Mouse (Mus musculus) CH12.LX (cell line): ENCODE data around the gene Tcp1. TPM values are rescaled to one million over a fixed set of nuclear protein-coding genes. Genes with fewer than 3 reads are reported as not detected.

Source experiments
- DNase-seq: peaks from one replicate; pipeline ENCODE4 v3.0.0-alpha.2; 2013; ENCODE audit errors: extremely low read depth
- H3K27ac ChIP-seq: 2 replicates; pipeline ENCODE4 v1.5.1; 2012; ENCODE audit warnings: low read depth, mild to moderate bottlenecking, control low read depth, moderate library complexity; ENCODE audit not compliant: insufficient read depth
- H3K27me3 ChIP-seq: replicated peaks from 2 replicates; pipeline ENCODE3; 2012; ENCODE audit warnings: inconsistent platforms
- H3K36me3 ChIP-seq, 2 experiments: replicated peaks in 1 of 2; 2 replicates each; pipeline versions ENCODE3 to v1.6.1; 2012; ENCODE audit warnings: inconsistent platforms in 1 of 2, low read length in 1 of 2, mild to moderate bottlenecking in 1 of 2, mixed read lengths in 1 of 2, moderate library complexity in 1 of 2; ENCODE audit not compliant: control insufficient read depth in 1 of 2, insufficient read depth in 1 of 2
- H3K4me1 ChIP-seq, 2 experiments: 2 replicates each; pipeline ENCODE4 v1.6.1; 2012; ENCODE audit warnings: inconsistent platforms in 1 of 2, moderate library complexity in 1 of 2; ENCODE audit not compliant: insufficient read depth in 2 of 2, control insufficient read depth in 1 of 2
- H3K4me2 ChIP-seq: 2 replicates; pipeline ENCODE4 v1.6.1; 2012; ENCODE audit warnings: low read depth, mild to moderate bottlenecking, control low read depth; ENCODE audit not compliant: poor library complexity, insufficient read depth, severe bottlenecking
- H3K4me3 ChIP-seq, 3 experiments: fragments of 150-350 bp in 1 of 3; sonication (generic) in 1 of 3; replicated peaks in 1 of 3; 2 replicates each; pipeline versions ENCODE3 to v1.5.1; 2011 to 2012; ENCODE audit warnings: low read depth in 2 of 3, low read length in 2 of 3, mild to moderate bottlenecking in 2 of 3, moderate library complexity in 2 of 3, control low read depth in 1 of 3, improper control_type of control experiment in 1 of 3, inconsistent platforms in 1 of 3, mixed read lengths in 1 of 3; ENCODE audit not compliant: poor library complexity in 1 of 3
- H3K79me2 ChIP-seq: replicated peaks from 2 replicates; pipeline ENCODE4 v1.6.1; 2012; ENCODE audit warnings: mild to moderate bottlenecking, moderate library complexity; ENCODE audit not compliant: control insufficient read depth, poor library complexity, insufficient read depth, severe bottlenecking; ENCODE audit errors: extremely low read depth
- H3K9ac ChIP-seq: 2 replicates; pipeline ENCODE4 v1.6.1; 2012; ENCODE audit warnings: low read depth, mild to moderate bottlenecking, control low read depth, moderate library complexity; ENCODE audit not compliant: insufficient read depth
- H3K9me3 ChIP-seq: replicated peaks from 2 replicates; pipeline ENCODE3; 2012; ENCODE audit warnings: low read length, inconsistent platforms, mixed read lengths
- CHD1 ChIP-seq: IDR thresholded peaks from 2 replicates; pipeline ENCODE4 v1.6.1; 2012; ENCODE audit warnings: low read depth, low read length, improper control_type of control experiment, inconsistent platforms
- CHD2 ChIP-seq: IDR thresholded peaks from 2 replicates; pipeline ENCODE4 v1.6.1; 2011; ENCODE audit warnings: low read length, improper control_type of control experiment
- CTCF ChIP-seq, 2 experiments: IDR thresholded peaks in 1 of 2; conservative IDR thresholded peaks in 1 of 2; 2 replicates each; pipeline ENCODE4 v1.5.1; 2011 to 2012; ENCODE audit warnings: low read depth in 2 of 2, low read length in 2 of 2, improper control_type of control experiment in 1 of 2, inconsistent platforms in 1 of 2, mild to moderate bottlenecking in 1 of 2, moderate library complexity in 1 of 2
- E2F4 ChIP-seq: IDR thresholded peaks from 2 replicates; pipeline ENCODE4 v1.6.1; 2011; ENCODE audit warnings: low read depth, low read length, improper control_type of control experiment; ENCODE audit not compliant: insufficient replicate concordance
- ELF1 ChIP-seq: IDR thresholded peaks from 2 replicates; pipeline ENCODE4 v1.6.1; 2014; ENCODE audit warnings: low read depth, mild to moderate bottlenecking, inconsistent platforms, low read length, improper control_type of control experiment
- HCFC1 ChIP-seq: IDR thresholded peaks from 2 replicates; pipeline ENCODE4 v1.6.1; 2012; ENCODE audit warnings: low read depth, mild to moderate bottlenecking, inconsistent platforms, low read length, improper control_type of control experiment
- JUN ChIP-seq: IDR thresholded peaks from 2 replicates; pipeline ENCODE4 v1.6.1; 2011; ENCODE audit warnings: low read depth, mild to moderate bottlenecking, low read length, improper control_type of control experiment, moderate library complexity; ENCODE audit not compliant: insufficient read depth
- JUND ChIP-seq: conservative IDR thresholded peaks from 2 replicates; pipeline ENCODE4 v1.6.1; 2011; ENCODE audit warnings: low read depth, low read length, improper control_type of control experiment
- MXI1 ChIP-seq: IDR thresholded peaks from 2 replicates; pipeline ENCODE4 v1.6.1; 2011; ENCODE audit warnings: mild to moderate bottlenecking, low read depth, low read length, improper control_type of control experiment
- NRF1 ChIP-seq: IDR thresholded peaks from 2 replicates; pipeline ENCODE4 v1.6.1; 2014; ENCODE audit warnings: low read depth, mild to moderate bottlenecking, inconsistent platforms, low read length, improper control_type of control experiment, moderate library complexity
- PAX5 ChIP-seq: IDR thresholded peaks from 2 replicates; pipeline ENCODE4 v1.6.1; 2012; ENCODE audit warnings: low read length, inconsistent platforms, mixed read lengths
- POLR2A ChIP-seq: IDR thresholded peaks from 2 replicates; pipeline ENCODE4 v1.6.1; 2011; ENCODE audit warnings: low read depth, mild to moderate bottlenecking, improper control_type of control experiment, low read length
- RCOR1 ChIP-seq: conservative IDR thresholded peaks from 2 replicates; pipeline ENCODE4 v1.6.1; 2012; ENCODE audit warnings: low read depth, mild to moderate bottlenecking, inconsistent platforms, low read length, improper control_type of control experiment
- SMC3 ChIP-seq: IDR thresholded peaks from 2 replicates; pipeline ENCODE4 v1.6.1; 2011; ENCODE audit warnings: low read depth, low read length, improper control_type of control experiment
- TCF12 ChIP-seq: IDR thresholded peaks from 2 replicates; pipeline ENCODE4 v1.6.1; 2014; ENCODE audit warnings: low read depth, mild to moderate bottlenecking, inconsistent platforms, low read length, improper control_type of control experiment
- ZC3H11A ChIP-seq: IDR thresholded peaks from 2 replicates; pipeline ENCODE4 v1.6.1; 2012; ENCODE audit warnings: low read depth, mild to moderate bottlenecking, inconsistent platforms, low read length, improper control_type of control experiment
- ZMIZ1 ChIP-seq: IDR thresholded peaks from 2 replicates; pipeline ENCODE4 v1.6.1; 2012; ENCODE audit warnings: low read depth, mild to moderate bottlenecking, inconsistent platforms, low read length, improper control_type of control experiment
- ZNF384 ChIP-seq: IDR thresholded peaks from 2 replicates; pipeline ENCODE4 v1.6.1; 2012; ENCODE audit warnings: low read depth, low read length, improper control_type of control experiment, inconsistent platforms
- dilution Hi-C: fragments of 300-500 bp; cut with MboI; formaldehyde crosslinking; loops from 2 replicates; pipeline ENCODE4 v1.14.3; 2020; ENCODE audit warnings: low sequenced_read_pairs; ENCODE audit not compliant: extremely low pct_unique_long_range_greater_than_20kb, extremely low pct_ligation_motif_present
- in situ Hi-C: fragments of 300-500 bp; cut with MboI; formaldehyde crosslinking; loops from 3 replicates; pipeline ENCODE4 v1.14.3; 2019; ENCODE audit warnings: low sequenced_read_pairs, low pct_ligation_motif_present, low pct_unique_long_range_greater_than_20kb, mixed read lengths
- polyA plus RNA-seq: library from polyadenylated mRNA; unstranded; fragments of >175 nt; gene quantifications from 2 replicates; pipeline ENCODE4 v1.2.1, GENCODE M21; 2012; ENCODE audit warnings: low read depth; ENCODE audit not compliant: insufficient read length
- total RNA-seq, 2 experiments: library from RNA; depleted of rRNA; stranded (reverse); fragments of 300-350 nt in 1 of 2; fragments of >200 nt in 1 of 2; gene quantifications; 2 replicates each; pipeline ENCODE4 v1.2.3; 2012 to 2014

The Tcp1 gene
- total and polyA plus RNA-seq, 3 experiments, result 560 to 951 (median 569) TPM

- H3K4me2 ChIP-seq, result peak overlapping the region; percentile 82
- dilution Hi-C loops, result no loop called here
- in situ Hi-C loops, result no loop called here
- no peak overlapping the region for H3K27ac ChIP-seq
- no peaks in the 10 kb centered on the region for H3K79me2 ChIP-seq
- no peaks in the 10 kb centered on the region for H3K36me3 ChIP-seq
- no peak overlapping the region for H3K9ac ChIP-seq
- H3K4me1 ChIP-seq, result peaks cover 0 to 2% of the 10 kb centered on the region in 2 experiments; a peak in 2 of 4 replicates
- H3K4me3 ChIP-seq, result no peak overlapping the region
- H3K9me3 ChIP-seq, result no peaks in the 10 kb centered on the region
- no peak for DNase-seq
- peaks cover 5% of the 10 kb centered on the region for H3K27me3 ChIP-seq
- TF ChIP-seq NRF1 (no peak), CTCF (conservative IDR thresholded peaks at IDR 0.05 in 1 of 2, IDR thresholded peaks at IDR 0.05 in 1 of 2; ENCODE audit: low read depth in 2 of 2, low read length in 2 of 2) (no peak), MXI1 (no peak), SMC3 (no peak), RCOR1 (no peak), ZMIZ1 (no peak)
- TF ChIP-seq, all 38 proteins: peak for 0
These were observed 43.0 kb upstream of the Tcp1 start for GRCm38 (mm10) chr17:12872275-12873028.

GRCm38 (mm10) chr17:12875734-12876133 lies 39.8 kb upstream of the Tcp1 start, which contains the start of gene Mrgprh:
Gene Mrgprh, plus strand, starts transcription at chr17:12876034.
- Histone ChIP-seq H3K4me1 (peaks cover 2 to 3% of the 10 kb centered on the region in 2 experiments; a peak in 2 of 4 replicates), H3K36me3 (no peaks in the 10 kb centered on the region), H3K9ac (no peak within 1 kb of the TSS), H3K4me2 (no peak within 1 kb of the TSS), H3K79me2 (no peaks in the 10 kb centered on the region), H3K27ac (no peak within 1 kb of the TSS), H3K4me3 (no peak within 1 kb of the TSS), H3K27me3 (peaks cover 8% of the 10 kb centered on the region), H3K9me3 (no peaks in the 10 kb centered on the region)
- dilution Hi-C loops, result no loop called here
- in situ Hi-C loops, result no loop called here
- TF ChIP-seq PAX5 (no peak), RCOR1 (no peak), NRF1 (no peak), POLR2A (no peak), JUN (no peak), TCF12 (no peak), ELF1 (no peak), HCFC1 (no peak), JUND (no peak), E2F4 (no peak), CHD1 (no peak), ZC3H11A (no peak), ZNF384 (no peak), CHD2 (no peak)
- DNase-seq, result no peak
